Comparison of ENCODE assay signal across 21 mouse cellular contexts in genomic region chr4:126447126-126447525, GRCm38 (mm10). TPM values are rescaled to one million over a fixed set of nuclear protein-coding genes. Genes with fewer than 3 reads are reported as not detected.
DNase-seq lines count a peak whose midpoint lies in the region.
"Had no signal": no experiment of that assay in that cellular context is flagged by ENCODE, and none has a peak within 500 bp of the region (broad histone marks: within the 10 kb centered on the region; RNA-seq: fewer than 3 reads in every experiment).

No protein-coding gene starts in this region.

- intact Hi-C loops in gastrocnemius, postnatal 36 days (cut with DNase I), result no loop called here

- WGBS in heart, embryonic 10.5 days, result 87% methylated on average over 7 of the region's 7 CpGs

- peak; percentile 23 for DNase-seq in gastrocnemius, adult 18-20 months (ENCODE audit: low spot score)
- no peak for DNase-seq in gastrocnemius, postnatal 36 days
- peak; percentile 89 for DNase-seq in heart, adult 11 months
- no peak for DNase-seq in heart, embryonic 10.5 days (ENCODE audit: low spot score)
- DNase-seq in lung, postnatal 25 days (ENCODE audit: low spot score), result peak; percentile 35
- no peak for DNase-seq in lung, postnatal 10 days
- peak; percentile 48 for DNase-seq in skeletal muscle tissue, adult 2 months (ENCODE audit: low read depth, low spot score)
- DNase-seq: adrenal gland, adult 8-10 months; adrenal gland, postnatal 25 days; cerebellum, adult 11-12 months; cerebellum, adult 8-10 months; cerebellum, postnatal 10 days; cerebellum, postnatal 36 days; heart, postnatal 10 days; heart, postnatal 36 days had no signal

- no peak overlapping the region for H3K27ac ChIP-seq in heart, embryonic 10.5 days
- H3K27ac ChIP-seq: forebrain, embryonic 10.5 days; forebrain, embryonic 13.5 days; heart, embryonic 15.5 days; hindbrain, embryonic 10.5 days; hindbrain, embryonic 13.5 days had no signal

- H3K4me1 ChIP-seq in heart, embryonic 10.5 days, result peaks cover 3% of the 10 kb centered on the region; the same call in 1 of the 2 replicates
- H3K4me1 ChIP-seq: forebrain, embryonic 10.5 days; forebrain, embryonic 13.5 days; hindbrain, embryonic 10.5 days; hindbrain, embryonic 13.5 days had no signal

- no peak overlapping the region for H3K4me3 ChIP-seq in heart, embryonic 10.5 days
- H3K4me3 ChIP-seq: forebrain, embryonic 10.5 days; forebrain, embryonic 13.5 days; heart, embryonic 12.5 days; heart, embryonic 15.5 days; hindbrain, embryonic 10.5 days; hindbrain, embryonic 13.5 days had no signal

- no peaks in the 10 kb centered on the region for H3K27me3 ChIP-seq in heart, embryonic 10.5 days (ENCODE audit: insufficient read depth, poor library complexity, severe bottlenecking)
- H3K27me3 ChIP-seq: forebrain, embryonic 13.5 days; heart, embryonic 12.5 days; heart, embryonic 15.5 days; hindbrain, embryonic 13.5 days had no signal

- H3K9me3 ChIP-seq in heart, embryonic 10.5 days, result no peaks in the 10 kb centered on the region
- H3K9me3 ChIP-seq: forebrain, embryonic 10.5 days; forebrain, embryonic 13.5 days; heart, embryonic 12.5 days; heart, embryonic 15.5 days; hindbrain, embryonic 10.5 days; hindbrain, embryonic 13.5 days had no signal

- H3K36me3 ChIP-seq in heart, embryonic 10.5 days, result peaks cover 56% of the 10 kb centered on the region

RNA-seq across cellular contexts. Expression of gene Ago3, which starts 17.8 kb away (rescaled TPM):
- 1 to 10 TPM; 7.6 TPM for total RNA-seq in gastrocnemius, adult 18-20 months (2021)
- 1 to 10 TPM; 7.9 to 8.0 TPM for total RNA-seq in gastrocnemius, postnatal 36 days (2021)
- polyA plus RNA-seq in heart, embryonic 10.5 days (2016; fragmentation: Nextera tagmentation; extraction: Ambion mirVana), result 11.6 and 14.5 TPM in 2 replicates

RNA-seq across cellular contexts. Expression of gene Ago1, which starts 21.3 kb away (rescaled TPM):
- 1 to 10 TPM; 5.8 to 6.2 TPM for total RNA-seq in gastrocnemius, adult 18-20 months (2021)
- total RNA-seq in gastrocnemius, postnatal 36 days (2021), result 1 to 10 TPM; 5.4 to 5.5 TPM
- polyA plus RNA-seq in heart, embryonic 10.5 days (2016; fragmentation: Nextera tagmentation; extraction: Ambion mirVana), result 2.4 and 3.4 TPM in 2 replicates

Comparison
In these comparisons a context has a peak if more than half of its experiments do, and no peak if none do; other contexts are left out.
1. DNase-seq: peak in gastrocnemius, adult 18-20 months (single experiment), heart, adult 11 months (single experiment), lung, postnatal 25 days (single experiment) and skeletal muscle tissue, adult 2 months (single experiment); none in gastrocnemius, postnatal 36 days (0 of 2), heart, embryonic 10.5 days (single experiment) and lung, postnatal 10 days (single experiment).